Mouse (Mus musculus) testis, adult 2 months (tissue): Measurements from ENCODE around the gene Lipc.

Experiments
- CTCF ChIP-seq: fragments of 200-500 bp; IDR thresholded peaks from 2 replicates; pipeline ENCODE4 v1.5.1; 2012; ENCODE audit warnings: low read depth, mild to moderate bottlenecking, inconsistent platforms, low read length, moderate library complexity; ENCODE audit not compliant: control insufficient read depth, insufficient read depth, insufficient replicate concordance
- POLR2A ChIP-seq: fragments of 200-500 bp; IDR thresholded peaks from 2 replicates; pipeline ENCODE4 v1.6.1; 2012; ENCODE audit warnings: low read depth, mild to moderate bottlenecking, inconsistent platforms, low read length, moderate library complexity; ENCODE audit not compliant: control insufficient read depth

- no peak for TF ChIP-seq CTCF
- TF ChIP-seq POLR2A: no peak
Measured at GRCm38 (mm10) chr9:70893526-70893925, 58.5 kb downstream of the Lipc start.
